Mouse (Mus musculus): ENCODE measurements around the gene Coro6. TPM values are rescaled to one million over a fixed set of nuclear protein-coding genes. Genes with fewer than 3 reads are reported as not detected.
A peak's percentile ranks its signal among the peaks of the same experiment; 100 is the strongest.

Gene Coro6
- polyA plus RNA-seq, 1 experiment from 2014 or later: 0.06 TPM

- Histone ChIP-seq H3K9ac (ENCODE audit: low read length) (peak within 1 kb of the TSS; percentile 96), H3K27me3 (replicated peaks; ENCODE audit: control insufficient read depth, insufficient read depth, low read length) (no peaks in the 10 kb centered on the region), H3K4me1 (ENCODE audit: control insufficient read depth, insufficient read depth, low read length) (peaks cover 36% of the 10 kb centered on the region), H3K4me3 (ENCODE audit: low read depth, low read length) (peak within 1 kb of the TSS; percentile 92), H3K36me3 (ENCODE audit: control insufficient read depth, insufficient read depth, low read length) (peaks cover 6% of the 10 kb centered on the region), H3K9me3 (replicated peaks; ENCODE audit: control insufficient read depth, low read length) (no peaks in the 10 kb centered on the region), H3K27ac (ENCODE audit: low read depth, low read length) (peak within 1 kb of the TSS; percentile 91), H3K4me2 (ENCODE audit: low read length) (peak within 1 kb of the TSS; percentile 94)
- 2% methylated on average over 34 of the region's 74 CpGs for WGBS
- no peak for DNase-seq (ENCODE audit: low spot score)
- ATAC-seq: no peak
Observed at GRCm38 (mm10) chr11:77493512-77494343, 31.5 kb downstream of the Coro6 start, which contains the start of gene Git1. Git1 (plus strand) TSS chr11:77493562.

DNA sequence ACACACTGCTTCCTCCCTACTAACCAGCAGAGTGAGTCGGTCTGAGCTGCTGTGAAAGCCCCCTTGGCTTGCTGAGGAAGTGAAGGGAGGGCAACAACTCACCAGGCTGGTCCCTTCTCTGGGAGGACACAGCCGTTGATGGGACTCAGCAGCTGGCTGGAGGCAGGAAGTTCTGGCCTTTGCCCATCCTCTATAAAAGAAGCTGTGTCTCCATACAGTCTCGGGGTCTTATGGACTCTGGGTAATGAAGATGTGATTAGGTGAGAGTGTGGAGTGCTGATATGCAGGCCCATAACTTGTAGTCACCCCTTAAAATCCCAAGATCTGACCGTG lies 32.1 kb downstream of the Coro6 start:
- no peaks in the 10 kb centered on the region for H3K9me3 ChIP-seq (replicated peaks; ENCODE audit: control insufficient read depth, low read length)
- peak overlapping the region; percentile 96 for H3K9ac ChIP-seq (ENCODE audit: low read length)
- no peak for DNase-seq (ENCODE audit: low spot score)
- H3K4me1 ChIP-seq (ENCODE audit: control insufficient read depth, insufficient read depth, low read length): peaks cover 36% of the 10 kb centered on the region
- ATAC-seq: no peak
- peak overlapping the region; percentile 94 for H3K4me2 ChIP-seq (ENCODE audit: low read length)
- H3K27me3 ChIP-seq (replicated peaks; ENCODE audit: control insufficient read depth, insufficient read depth, low read length): no peaks in the 10 kb centered on the region
- 27% methylated on average over 4 of the region's 4 CpGs for WGBS
- H3K36me3 ChIP-seq (ENCODE audit: control insufficient read depth, insufficient read depth, low read length): peaks cover 12% of the 10 kb centered on the region
- peak overlapping the region; percentile 88 for H3K4me3 ChIP-seq (ENCODE audit: low read depth, low read length)
- H3K27ac ChIP-seq (ENCODE audit: low read depth, low read length): no peak overlapping the region

DNA sequence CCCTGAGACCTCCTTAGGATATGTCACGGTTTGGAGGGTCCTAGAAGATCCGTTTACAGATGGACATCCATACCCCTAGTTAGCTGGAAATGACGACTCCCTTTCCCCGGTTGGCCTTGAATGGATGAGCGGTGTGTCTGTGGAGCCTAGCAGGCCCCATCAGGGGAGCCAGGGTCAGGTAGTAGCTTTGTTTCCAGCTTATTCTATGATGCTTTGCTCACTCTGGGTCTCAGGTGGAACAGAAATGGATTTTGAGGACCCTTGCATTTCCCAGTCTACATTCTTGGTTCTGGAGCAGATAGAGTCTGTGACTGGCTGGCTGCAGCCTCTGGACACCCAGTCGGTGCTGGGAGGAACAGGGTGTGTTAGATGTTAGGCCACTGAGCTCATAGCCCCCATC lies 32.6 kb downstream of the Coro6 start:
- peaks cover 36% of the 10 kb centered on the region for H3K4me1 ChIP-seq (ENCODE audit: control insufficient read depth, insufficient read depth, low read length)
- H3K4me2 ChIP-seq (ENCODE audit: low read length): peak overlapping the region; percentile 94
- no peak for DNase-seq (ENCODE audit: low spot score)
- peaks cover 16% of the 10 kb centered on the region for H3K36me3 ChIP-seq (ENCODE audit: control insufficient read depth, insufficient read depth, low read length)
- H3K9me3 ChIP-seq (replicated peaks; ENCODE audit: control insufficient read depth, low read length): no peaks in the 10 kb centered on the region
- H3K4me3 ChIP-seq (ENCODE audit: low read depth, low read length): peak overlapping the region; percentile 88; the same call in 1 of the 2 replicates
- no peaks in the 10 kb centered on the region for H3K27me3 ChIP-seq (replicated peaks; ENCODE audit: control insufficient read depth, insufficient read depth, low read length)
- WGBS: 80% methylated on average over 6 of the region's 6 CpGs
- peak overlapping the region; percentile 96 for H3K9ac ChIP-seq (ENCODE audit: low read length)
- ATAC-seq: no peak
- H3K27ac ChIP-seq (ENCODE audit: low read depth, low read length): no peak overlapping the region

GRCm38 (mm10) chr11:77495507-77495906 lies 33.3 kb downstream of the Coro6 start:
- no peak for ATAC-seq
- Histone ChIP-seq H3K9me3 (replicated peaks; ENCODE audit: control insufficient read depth, low read length) (no peaks in the 10 kb centered on the region), H3K27me3 (replicated peaks; ENCODE audit: control insufficient read depth, insufficient read depth, low read length) (no peaks in the 10 kb centered on the region), H3K36me3 (ENCODE audit: control insufficient read depth, insufficient read depth, low read length) (peaks cover 24% of the 10 kb centered on the region), H3K4me3 (ENCODE audit: low read depth, low read length) (no peak overlapping the region), H3K4me2 (ENCODE audit: low read length) (peak overlapping the region; percentile 94; the same call in 1 of the 2 replicates), H3K27ac (ENCODE audit: low read depth, low read length) (no peak overlapping the region), H3K9ac (ENCODE audit: low read length) (peak overlapping the region; percentile 96; the same call in 1 of the 2 replicates), H3K4me1 (ENCODE audit: control insufficient read depth, insufficient read depth, low read length) (peaks cover 31% of the 10 kb centered on the region)
- no peak for DNase-seq (ENCODE audit: low spot score)

- H3K4me2 ChIP-seq (ENCODE audit: low read length): no peak overlapping the region
- H3K36me3 ChIP-seq (ENCODE audit: control insufficient read depth, insufficient read depth, low read length): peaks cover 33% of the 10 kb centered on the region
- no peak overlapping the region for H3K4me3 ChIP-seq (ENCODE audit: low read depth, low read length)
- DNase-seq (ENCODE audit: low spot score) (no peak), ATAC-seq (no peak)
- WGBS: 36% methylated on average over 6 of the region's 6 CpGs
- no peak overlapping the region for H3K9ac ChIP-seq (ENCODE audit: low read length)
- peaks cover 19% of the 10 kb centered on the region for H3K4me1 ChIP-seq (ENCODE audit: control insufficient read depth, insufficient read depth, low read length)
- no peaks in the 10 kb centered on the region for H3K9me3 ChIP-seq (replicated peaks; ENCODE audit: control insufficient read depth, low read length)
- no peaks in the 10 kb centered on the region for H3K27me3 ChIP-seq (replicated peaks; ENCODE audit: control insufficient read depth, insufficient read depth, low read length)
- H3K27ac ChIP-seq (ENCODE audit: low read depth, low read length): peak overlapping the region; percentile 23; the same call in 1 of the 2 replicates
Observed at GRCm38 (mm10) chr11:77497341-77497756, 35.1 kb downstream of the Coro6 start.

- no peak overlapping the region for H3K4me3 ChIP-seq (ENCODE audit: low read depth, low read length)
- peaks cover 38% of the 10 kb centered on the region for H3K36me3 ChIP-seq (ENCODE audit: control insufficient read depth, insufficient read depth, low read length)
- peak overlapping the region; percentile 5; the same call in 1 of the 2 replicates for H3K27ac ChIP-seq (ENCODE audit: low read depth, low read length)
- H3K9ac ChIP-seq (ENCODE audit: low read length): no peak overlapping the region
- ATAC-seq: no peak
- H3K9me3 ChIP-seq (replicated peaks; ENCODE audit: control insufficient read depth, low read length): no peaks in the 10 kb centered on the region
- peaks cover 18% of the 10 kb centered on the region for H3K4me1 ChIP-seq (ENCODE audit: control insufficient read depth, insufficient read depth, low read length)
- H3K27me3 ChIP-seq (replicated peaks; ENCODE audit: control insufficient read depth, insufficient read depth, low read length): no peaks in the 10 kb centered on the region
- no peak for DNase-seq (ENCODE audit: low spot score)
- 36% methylated on average over 4 of the region's 4 CpGs for WGBS
- no peak overlapping the region for H3K4me2 ChIP-seq (ENCODE audit: low read length)
Observed at GRCm38 (mm10) chr11:77497851-77498250, 35.6 kb downstream of the Coro6 start.

- ATAC-seq: no peak
- Histone ChIP-seq H3K9ac (ENCODE audit: low read length) (no peak overlapping the region), H3K27ac (ENCODE audit: low read depth, low read length) (peak overlapping the region; percentile 21; the same call in 1 of the 2 replicates), H3K27me3 (replicated peaks; ENCODE audit: control insufficient read depth, insufficient read depth, low read length) (no peaks in the 10 kb centered on the region), H3K36me3 (ENCODE audit: control insufficient read depth, insufficient read depth, low read length) (peaks cover 44% of the 10 kb centered on the region), H3K9me3 (replicated peaks; ENCODE audit: control insufficient read depth, low read length) (no peaks in the 10 kb centered on the region), H3K4me1 (ENCODE audit: control insufficient read depth, insufficient read depth, low read length) (peaks cover 18% of the 10 kb centered on the region), H3K4me3 (ENCODE audit: low read depth, low read length) (no peak overlapping the region), H3K4me2 (ENCODE audit: low read length) (no peak overlapping the region)
- 79% methylated on average over 12 of the region's 12 CpGs for WGBS
- no peak for DNase-seq (ENCODE audit: low spot score)
Observed at GRCm38 (mm10) chr11:77498261-77499139, 36.3 kb downstream of the Coro6 start.

DNA sequence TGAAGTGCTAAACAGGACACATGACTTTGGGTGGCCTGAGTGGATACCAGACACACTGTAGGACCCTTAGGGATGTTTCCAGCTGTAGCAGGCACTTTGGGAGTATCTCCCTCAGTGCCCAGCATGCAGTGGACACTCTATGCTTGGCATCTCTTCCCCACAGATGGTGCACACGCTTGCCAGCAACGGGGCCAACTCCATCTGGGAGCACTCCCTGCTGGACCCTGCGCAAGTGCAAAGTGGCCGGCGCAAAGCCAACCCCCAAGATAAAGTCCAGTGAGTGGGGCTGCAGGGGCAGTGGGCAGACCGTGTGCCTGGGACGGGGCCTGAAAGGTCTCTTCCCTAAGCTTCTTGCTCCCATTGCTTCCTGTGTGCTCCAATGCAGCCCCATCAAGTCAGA lies 37.1 kb downstream of the Coro6 start:
- no peak overlapping the region for H3K27ac ChIP-seq (ENCODE audit: low read depth, low read length)
- 91% methylated on average over 7 of the region's 7 CpGs for WGBS
- DNase-seq (ENCODE audit: low spot score): no peak

More for the DNA sequence above, 37.1 kb downstream of the Coro6 start:
- no peak for ATAC-seq
- H3K4me3 ChIP-seq (ENCODE audit: low read depth, low read length): no peak overlapping the region
- no peaks in the 10 kb centered on the region for H3K27me3 ChIP-seq (replicated peaks; ENCODE audit: control insufficient read depth, insufficient read depth, low read length)
- H3K4me1 ChIP-seq (ENCODE audit: control insufficient read depth, insufficient read depth, low read length): peaks cover 13% of the 10 kb centered on the region
- H3K9me3 ChIP-seq (replicated peaks; ENCODE audit: control insufficient read depth, low read length): no peaks in the 10 kb centered on the region
- H3K9ac ChIP-seq (ENCODE audit: low read length): no peak overlapping the region
- peaks cover 53% of the 10 kb centered on the region for H3K36me3 ChIP-seq (ENCODE audit: control insufficient read depth, insufficient read depth, low read length)
- H3K4me2 ChIP-seq (ENCODE audit: low read length): no peak overlapping the region
